Mouse (Mus musculus): ENCODE results near the gene Ndrg4. TPM values are rescaled to one million over a fixed set of nuclear protein-coding genes. Genes with fewer than 3 reads are reported as not detected.

Gene Ndrg4
- polyA plus RNA-seq, 1 experiment from 2014 or later, result 45.5 TPM

DNA sequence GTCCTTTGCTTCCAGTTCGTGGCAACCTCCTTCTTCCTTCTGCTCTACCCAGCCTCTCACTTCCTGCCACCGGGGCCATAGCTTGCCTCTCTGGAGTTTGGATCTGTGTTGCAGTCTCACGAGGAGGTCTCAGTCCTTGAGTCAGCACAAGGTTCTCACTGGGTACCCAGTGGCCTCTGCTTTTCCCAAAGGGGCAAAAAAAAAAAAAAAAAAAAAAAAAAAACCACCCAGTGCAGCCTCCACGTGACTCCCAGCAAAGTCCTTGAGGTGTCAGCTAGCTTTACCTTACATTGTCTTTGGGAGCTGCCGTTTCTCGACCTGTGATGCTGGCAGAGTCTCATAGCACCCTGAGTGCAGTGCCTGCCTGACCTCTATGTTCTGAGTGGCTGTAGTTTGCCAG lies 21.4 kb downstream of the Ndrg4 start:
- Histone ChIP-seq H3K4me1 (ENCODE audit: control insufficient read depth, insufficient read depth, low read length) (peaks cover 14% of the 10 kb centered on the region), H3K27me3 (ENCODE audit: control insufficient read depth, insufficient read depth, low read length) (peaks cover 5% of the 10 kb centered on the region; the same call in 1 of the 2 replicates), H3K27ac (ENCODE audit: low read depth, low read length) (no peak overlapping the region), H3K4me3 (ENCODE audit: low read depth, low read length) (no peak overlapping the region), H3K9me3 (ENCODE audit: control insufficient read depth, low read length) (no peaks in the 10 kb centered on the region), H3K36me3 (ENCODE audit: control insufficient read depth, insufficient read depth, low read length) (no peaks in the 10 kb centered on the region), H3K4me2 (no peak overlapping the region), H3K9ac (ENCODE audit: low read length) (no peak overlapping the region)
- no peak for ATAC-seq (ENCODE audit: low FRiP score)
- WGBS, result 43% methylated on average over 6 of the region's 6 CpGs
- DNase-seq (ENCODE audit: low spot score, missing footprints), result no peak

- Histone ChIP-seq H3K36me3 (ENCODE audit: control insufficient read depth, insufficient read depth, low read length) (no peaks in the 10 kb centered on the region), H3K9ac (ENCODE audit: low read length) (no peak overlapping the region), H3K4me3 (ENCODE audit: low read depth, low read length) (no peak overlapping the region), H3K4me1 (ENCODE audit: control insufficient read depth, insufficient read depth, low read length) (peaks cover 15% of the 10 kb centered on the region), H3K9me3 (ENCODE audit: control insufficient read depth, low read length) (no peaks in the 10 kb centered on the region), H3K4me2 (no peak overlapping the region), H3K27me3 (ENCODE audit: control insufficient read depth, insufficient read depth, low read length) (peaks cover 2% of the 10 kb centered on the region; the same call in 1 of the 2 replicates), H3K27ac (ENCODE audit: low read depth, low read length) (no peak overlapping the region)
- DNase-seq (ENCODE audit: low spot score, missing footprints) (no peak), ATAC-seq (ENCODE audit: low FRiP score) (no peak)
- WGBS, result 63% methylated on average over 9 of the region's 9 CpGs
Measured at GRCm38 (mm10) chr8:95700282-95700681, 23.5 kb downstream of the Ndrg4 start.

- peaks cover 15% of the 10 kb centered on the region for H3K4me1 ChIP-seq (ENCODE audit: control insufficient read depth, insufficient read depth, low read length)
Measured at GRCm38 (mm10) chr8:95701809-95702208, 25.0 kb downstream of the Ndrg4 start.

DNA sequence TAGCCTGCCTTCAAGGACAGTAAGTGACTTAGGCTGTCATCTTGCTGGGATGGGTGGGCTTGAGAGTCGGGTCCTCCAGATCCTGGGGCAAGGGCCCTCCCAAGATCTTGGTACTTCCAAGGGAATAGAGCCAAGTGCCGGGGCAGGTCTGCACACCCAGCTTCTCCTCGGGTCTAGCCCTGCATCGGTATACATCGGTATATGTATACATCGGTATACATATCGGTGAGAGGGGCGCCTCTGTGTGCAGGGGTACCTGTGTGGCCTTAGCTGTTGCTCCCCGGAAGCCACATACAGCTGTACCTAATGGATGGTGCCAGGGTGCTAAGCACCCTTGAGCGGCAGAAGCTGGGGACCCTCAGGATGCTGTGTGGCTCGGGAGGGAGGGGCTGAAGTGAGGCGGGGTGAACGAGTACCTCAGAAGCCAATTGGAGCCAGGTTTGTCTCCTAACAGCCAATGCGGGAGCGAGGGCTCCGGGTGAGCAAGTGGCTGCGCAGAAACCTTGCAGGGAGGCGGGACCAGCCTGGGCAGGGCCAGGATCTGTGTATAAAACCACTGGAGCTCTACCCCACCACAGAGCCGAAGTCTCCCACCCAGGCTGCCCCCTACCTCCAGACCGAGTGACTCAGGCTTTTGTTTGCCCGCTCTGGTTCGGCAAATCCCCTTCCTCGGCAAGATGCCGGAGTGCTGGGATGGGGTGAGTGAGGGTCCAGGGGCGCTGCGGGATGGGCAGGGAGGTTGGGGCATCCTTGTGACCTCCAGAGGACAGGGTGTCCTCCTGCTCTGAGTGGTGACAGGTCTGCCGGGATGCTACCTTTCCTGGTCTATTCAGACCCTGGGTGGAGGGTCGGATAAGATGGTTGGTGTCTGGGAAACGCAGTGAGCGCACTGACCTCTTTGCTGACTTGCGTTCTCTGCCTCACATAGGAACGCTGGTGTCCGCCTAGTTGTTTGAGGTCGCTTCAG lies 26.0 kb downstream of the Ndrg4 start:
- Histone ChIP-seq H3K9ac (ENCODE audit: low read length) (peak overlapping the region; percentile 71), H3K9me3 (ENCODE audit: control insufficient read depth, low read length) (no peaks in the 10 kb centered on the region), H3K27me3 (ENCODE audit: control insufficient read depth, insufficient read depth, low read length) (peaks cover 2% of the 10 kb centered on the region; the same call in 1 of the 2 replicates), H3K4me1 (ENCODE audit: control insufficient read depth, insufficient read depth, low read length) (peaks cover 15% of the 10 kb centered on the region), H3K4me2 (peak overlapping the region; percentile 95), H3K27ac (ENCODE audit: low read depth, low read length) (no peak overlapping the region), H3K36me3 (ENCODE audit: control insufficient read depth, insufficient read depth, low read length) (no peaks in the 10 kb centered on the region), H3K4me3 (ENCODE audit: low read depth, low read length) (peak overlapping the region; percentile 62)
- 2% methylated on average over 34 of the region's 34 CpGs for WGBS
- peak; percentile 95 for DNase-seq (ENCODE audit: low spot score, missing footprints)
- ATAC-seq (ENCODE audit: low FRiP score), result peak; percentile 94

More at GRCm38 (mm10) chr8:95701809-95702208, 25.0 kb downstream of the Ndrg4 start:
- Histone ChIP-seq H3K4me2 (no peak overlapping the region), H3K36me3 (ENCODE audit: control insufficient read depth, insufficient read depth, low read length) (no peaks in the 10 kb centered on the region), H3K9me3 (ENCODE audit: control insufficient read depth, low read length) (no peaks in the 10 kb centered on the region), H3K9ac (ENCODE audit: low read length) (no peak overlapping the region), H3K27me3 (ENCODE audit: control insufficient read depth, insufficient read depth, low read length) (peaks cover 2% of the 10 kb centered on the region; the same call in 1 of the 2 replicates), H3K27ac (ENCODE audit: low read depth, low read length) (no peak overlapping the region), H3K4me3 (ENCODE audit: low read depth, low read length) (no peak overlapping the region)
- ATAC-seq (ENCODE audit: low FRiP score) (no peak), DNase-seq (ENCODE audit: low spot score, missing footprints) (no peak)
- WGBS, result 85% methylated on average over 4 of the region's 4 CpGs

DNA sequence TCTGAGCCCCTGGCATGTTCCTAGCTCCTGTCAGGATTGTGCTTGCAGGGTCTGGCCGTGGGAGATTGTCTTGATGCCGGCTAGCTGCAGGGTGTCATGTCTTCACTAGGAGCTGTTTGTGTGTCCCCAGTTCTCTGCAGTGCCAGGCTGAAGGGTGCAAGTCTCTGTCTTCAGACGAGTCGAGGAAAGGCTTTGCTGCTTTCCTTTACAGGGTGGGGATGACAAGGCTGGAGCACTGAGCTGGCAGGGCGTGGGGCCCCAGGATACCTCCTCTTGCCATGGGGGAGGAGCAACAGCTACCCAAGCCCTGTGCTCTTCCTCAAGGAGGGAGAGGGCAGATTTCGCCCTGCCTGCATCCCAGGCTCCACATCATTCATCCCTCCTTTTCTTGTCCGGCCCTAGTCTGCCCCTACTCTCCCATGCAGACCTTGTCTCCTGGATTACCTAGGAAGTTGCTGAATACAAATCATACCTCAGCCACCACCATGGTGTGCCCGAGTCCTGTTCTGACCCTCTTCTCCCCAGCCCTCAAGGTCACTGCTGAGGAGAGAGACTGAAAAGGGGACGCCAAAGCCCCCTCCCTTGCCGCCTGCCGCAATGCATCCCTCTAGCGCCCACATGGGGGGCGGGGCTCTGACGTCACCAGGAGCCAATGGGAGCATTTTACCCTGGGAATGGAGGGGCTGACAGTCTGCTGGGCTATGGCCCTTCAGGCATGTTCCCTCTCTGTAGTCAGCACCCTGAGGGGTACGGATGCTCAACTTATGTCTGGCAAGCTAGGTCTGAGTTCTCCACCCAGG lies 26.9 kb downstream of the Ndrg4 start:
- peak; percentile 98 for DNase-seq (ENCODE audit: low spot score, missing footprints)
- no peak overlapping the region; the same call in 1 of the 2 replicates for H3K27ac ChIP-seq (ENCODE audit: low read depth, low read length)

GRCm38 (mm10) chr8:95704538-95704937 lies 27.8 kb downstream of the Ndrg4 start:
- no peak overlapping the region for H3K27ac ChIP-seq (ENCODE audit: low read depth, low read length)
- H3K27me3 ChIP-seq (ENCODE audit: control insufficient read depth, insufficient read depth, low read length), result no peaks in the 10 kb centered on the region
- peak overlapping the region; percentile 71; the same call in 1 of the 2 replicates for H3K9ac ChIP-seq (ENCODE audit: low read length)
- WGBS, result 92% methylated on average over 3 of the region's 3 CpGs
- H3K4me2 ChIP-seq, result peak overlapping the region; percentile 95
- no peaks in the 10 kb centered on the region for H3K9me3 ChIP-seq (ENCODE audit: control insufficient read depth, low read length)
- DNase-seq (ENCODE audit: low spot score, missing footprints) (no peak), ATAC-seq (ENCODE audit: low FRiP score) (no peak)
- H3K4me1 ChIP-seq (ENCODE audit: control insufficient read depth, insufficient read depth, low read length), result peaks cover 15% of the 10 kb centered on the region
- no peaks in the 10 kb centered on the region for H3K36me3 ChIP-seq (ENCODE audit: control insufficient read depth, insufficient read depth, low read length)
- no peak overlapping the region for H3K4me3 ChIP-seq (ENCODE audit: low read depth, low read length)

More for the DNA sequence above, 26.9 kb downstream of the Ndrg4 start:
- peak overlapping the region; percentile 62 for H3K4me3 ChIP-seq (ENCODE audit: low read depth, low read length)
- no peaks in the 10 kb centered on the region for H3K27me3 ChIP-seq (ENCODE audit: control insufficient read depth, insufficient read depth, low read length)
- H3K9ac ChIP-seq (ENCODE audit: low read length), result peak overlapping the region; percentile 71
- ATAC-seq (ENCODE audit: low FRiP score), result peak; percentile 66
- no peaks in the 10 kb centered on the region for H3K36me3 ChIP-seq (ENCODE audit: control insufficient read depth, insufficient read depth, low read length)
- H3K4me1 ChIP-seq (ENCODE audit: control insufficient read depth, insufficient read depth, low read length), result peaks cover 15% of the 10 kb centered on the region
- peak overlapping the region; percentile 95 for H3K4me2 ChIP-seq
- H3K9me3 ChIP-seq (ENCODE audit: control insufficient read depth, low read length), result no peaks in the 10 kb centered on the region
- WGBS, result 2% methylated on average over 15 of the region's 15 CpGs

GRCm38 (mm10) chr8:95709579-95709978 lies 32.8 kb downstream of the Ndrg4 start:
- H3K36me3 ChIP-seq (ENCODE audit: control insufficient read depth, insufficient read depth, low read length), result no peaks in the 10 kb centered on the region
- no peaks in the 10 kb centered on the region for H3K9me3 ChIP-seq (ENCODE audit: control insufficient read depth, low read length)
- H3K4me2 ChIP-seq, result no peak overlapping the region
- no peak overlapping the region for H3K4me3 ChIP-seq (ENCODE audit: low read depth, low read length)
- no peaks in the 10 kb centered on the region for H3K4me1 ChIP-seq (ENCODE audit: control insufficient read depth, insufficient read depth, low read length)
- 87% methylated on average over 7 of the region's 7 CpGs for WGBS
- ATAC-seq (ENCODE audit: low FRiP score) (no peak), DNase-seq (ENCODE audit: low spot score, missing footprints) (no peak)
- no peak overlapping the region for H3K27ac ChIP-seq (ENCODE audit: low read depth, low read length)
- H3K9ac ChIP-seq (ENCODE audit: low read length), result no peak overlapping the region
- no peaks in the 10 kb centered on the region for H3K27me3 ChIP-seq (ENCODE audit: control insufficient read depth, insufficient read depth, low read length)

GRCm38 (mm10) chr8:95711029-95711428 lies 34.2 kb downstream of the Ndrg4 start:
- no peak overlapping the region for H3K27ac ChIP-seq (ENCODE audit: low read depth, low read length)
- no peak for DNase-seq (ENCODE audit: low spot score, missing footprints)

More at GRCm38 (mm10) chr8:95711029-95711428, 34.2 kb downstream of the Ndrg4 start:
- Histone ChIP-seq H3K4me2 (no peak overlapping the region), H3K4me3 (ENCODE audit: low read depth, low read length) (no peak overlapping the region), H3K9me3 (ENCODE audit: control insufficient read depth, low read length) (no peaks in the 10 kb centered on the region), H3K9ac (ENCODE audit: low read length) (no peak overlapping the region), H3K36me3 (ENCODE audit: control insufficient read depth, insufficient read depth, low read length) (no peaks in the 10 kb centered on the region), H3K4me1 (ENCODE audit: control insufficient read depth, insufficient read depth, low read length) (peaks cover 3% of the 10 kb centered on the region; the same call in 1 of the 2 replicates), H3K27me3 (ENCODE audit: control insufficient read depth, insufficient read depth, low read length) (no peaks in the 10 kb centered on the region)
- WGBS, result 75% methylated on average over 3 of the region's 3 CpGs
- no peak for ATAC-seq (ENCODE audit: low FRiP score)
